Mouse (Mus musculus) CD4-positive, CD25-positive, alpha-beta regulatory T cell, adult 4 months (primary cell): ENCODE data around the gene Acmsd. TPM values are rescaled to one million over a fixed set of nuclear protein-coding genes. Genes with fewer than 3 reads are reported as not detected.
A peak's percentile ranks its signal among the peaks of the same experiment; 100 is the strongest.
"Not testable (repeated sequence)": the region's sequence is repeated elsewhere in the genome, so short reads cannot be mapped to it uniquely, and the experiment has no call there.

Experiments
- ATAC-seq: one replicate; pipeline ENCODE4 v1.8.0; 2017
- polyA plus RNA-seq, 2 experiments: library from polyadenylated mRNA; unstranded; fragments of 100-300 nt; shearing (Covaris generic); gene quantifications; one replicate each; pipeline ENCODE4 v1.2.1; 2017

Gene Acmsd
- under 1 TPM in 1 of 2 experiments, not detected in 1; 0.34 TPM for polyA plus RNA-seq

DNA sequence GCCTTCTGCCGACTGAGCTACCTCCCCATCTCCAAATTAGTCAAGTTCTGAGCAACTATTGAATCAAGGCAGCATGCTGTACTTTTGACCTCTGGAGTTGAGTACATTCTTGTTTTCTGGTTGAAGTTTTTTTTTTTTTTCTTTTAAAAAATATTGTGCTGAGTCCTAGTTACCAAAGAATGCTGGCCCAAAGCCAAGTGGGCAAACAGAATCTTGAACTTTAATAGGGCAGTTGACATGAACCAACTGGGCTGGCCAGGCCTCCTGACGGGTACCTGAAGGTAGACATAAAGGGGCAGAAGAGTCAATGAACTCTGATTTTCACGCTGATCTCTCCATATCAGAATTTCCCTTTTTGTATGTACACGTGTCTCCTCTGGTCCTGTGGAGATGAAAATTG lies at the start of gene Acmsd:
Gene Acmsd, plus strand, starts transcription at position 318 of the 400 bp plus-strand sequence.
- no peak for ATAC-seq

DNA sequence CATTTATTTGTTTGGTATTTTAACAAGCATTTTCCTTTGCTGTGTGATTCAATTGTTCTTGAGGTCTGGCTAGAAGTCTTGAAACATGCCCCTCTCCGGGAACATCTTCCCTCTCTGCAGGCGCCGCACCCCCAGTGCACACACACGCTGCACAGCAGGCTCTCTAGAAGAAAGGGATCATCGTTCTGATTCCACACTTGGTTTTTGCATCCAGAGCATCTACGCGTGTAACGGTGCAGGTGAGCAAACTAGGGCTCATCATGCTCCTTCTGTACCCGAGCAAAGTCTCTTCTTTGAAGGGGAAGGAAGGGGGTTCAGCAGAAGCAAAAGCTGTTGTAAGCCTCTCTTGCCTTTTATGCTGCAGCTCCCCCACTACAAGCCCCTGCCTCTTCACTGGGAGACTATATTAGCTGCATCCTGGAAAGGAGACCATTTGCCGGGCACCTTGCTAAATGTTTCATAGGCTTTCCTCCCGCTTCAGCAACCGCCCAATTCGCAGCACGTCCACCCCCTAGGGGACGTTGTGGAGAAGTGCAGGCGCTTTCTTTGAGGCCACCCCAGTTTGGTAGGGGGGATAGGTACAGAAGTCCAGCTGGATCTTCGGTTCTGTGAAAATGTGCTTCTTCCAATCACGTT lies 49.6 kb upstream of the Acmsd start, which contains the start of gene Tmem163:
Gene Tmem163, minus strand, starts transcription at position 51 of the 636 bp plus-strand sequence.
- peak; percentile 62 for ATAC-seq

DNA sequence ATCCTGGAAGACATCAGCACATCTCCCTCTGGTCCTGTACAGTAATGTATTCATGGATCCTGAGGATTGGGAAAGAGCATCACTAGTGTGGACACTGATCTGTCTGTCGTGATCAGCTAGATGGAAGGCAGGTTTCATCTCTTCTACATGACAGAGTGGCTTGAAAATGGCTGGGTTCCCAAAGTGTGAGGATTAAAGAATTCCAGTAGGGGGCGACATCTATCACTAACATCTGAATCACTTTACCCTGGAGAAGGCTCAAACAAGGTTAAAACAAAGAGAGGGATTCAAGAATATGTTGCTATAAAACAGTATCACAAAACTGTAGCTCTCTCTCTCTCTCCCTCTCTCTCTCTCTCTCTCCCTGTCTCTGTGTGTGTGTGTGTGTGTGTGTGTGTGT lies 32.7 kb upstream of the Acmsd start:
- no peak for ATAC-seq

DNA sequence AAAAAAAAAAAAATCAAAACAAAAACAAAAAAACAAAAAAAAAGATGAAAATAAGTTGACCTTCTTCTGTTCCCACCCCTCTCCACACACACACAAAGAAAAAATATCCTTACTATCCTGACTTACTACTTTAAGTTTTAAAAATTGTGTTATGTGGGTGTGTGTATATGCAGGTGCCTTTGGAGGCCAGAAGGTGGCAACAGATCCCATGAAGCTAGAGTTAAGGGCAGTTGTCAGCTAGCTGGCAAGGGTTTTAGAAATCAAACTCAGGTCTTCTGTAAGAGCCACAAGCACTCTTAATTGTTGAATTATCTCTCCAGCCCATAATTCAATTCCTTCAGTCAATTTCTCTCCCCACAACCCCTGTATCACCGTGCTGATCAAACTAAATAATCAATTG lies 27.0 kb upstream of the Acmsd start:
- ATAC-seq = no peak

DNA sequence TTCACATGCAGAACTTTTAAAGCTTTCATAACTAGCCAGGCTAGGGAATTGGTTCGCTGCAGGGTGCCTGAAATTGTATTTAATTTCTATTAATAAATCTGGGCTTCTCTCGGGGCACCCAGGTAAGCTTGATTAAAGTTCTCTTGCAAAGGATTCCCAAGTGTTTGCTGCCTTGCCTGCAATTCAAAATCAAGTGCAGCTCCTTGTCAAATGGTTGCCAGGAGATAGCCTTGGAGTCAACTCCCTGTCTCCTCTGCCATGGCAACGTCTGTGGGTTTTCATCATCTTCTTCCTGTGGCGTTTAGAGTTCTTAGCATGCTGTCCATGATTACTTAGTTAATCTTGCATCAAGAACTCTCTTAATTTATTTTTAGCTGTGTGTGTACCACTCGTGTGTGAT lies 22.9 kb upstream of the Acmsd start:
- no peak for ATAC-seq

DNA sequence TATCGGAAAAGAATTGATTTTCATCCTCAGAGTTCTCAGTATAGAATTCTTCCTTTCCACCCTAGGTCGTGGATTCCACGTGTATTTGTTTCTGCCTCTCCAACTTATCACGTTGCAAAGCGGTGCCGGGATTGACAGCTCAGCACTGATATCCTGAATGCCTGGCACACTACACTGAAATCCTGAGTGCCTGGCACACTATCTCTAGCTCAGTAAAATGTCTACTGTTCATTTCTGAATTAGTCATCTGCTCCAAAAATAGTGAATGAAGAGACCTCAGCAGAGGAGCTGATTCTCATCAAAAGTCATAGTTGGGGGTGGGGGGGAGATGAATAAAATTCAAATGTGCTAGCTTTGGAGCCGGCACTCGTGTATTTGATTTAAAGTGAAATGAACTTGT lies 12.8 kb upstream of the Acmsd start:
- ATAC-seq = no peak

DNA sequence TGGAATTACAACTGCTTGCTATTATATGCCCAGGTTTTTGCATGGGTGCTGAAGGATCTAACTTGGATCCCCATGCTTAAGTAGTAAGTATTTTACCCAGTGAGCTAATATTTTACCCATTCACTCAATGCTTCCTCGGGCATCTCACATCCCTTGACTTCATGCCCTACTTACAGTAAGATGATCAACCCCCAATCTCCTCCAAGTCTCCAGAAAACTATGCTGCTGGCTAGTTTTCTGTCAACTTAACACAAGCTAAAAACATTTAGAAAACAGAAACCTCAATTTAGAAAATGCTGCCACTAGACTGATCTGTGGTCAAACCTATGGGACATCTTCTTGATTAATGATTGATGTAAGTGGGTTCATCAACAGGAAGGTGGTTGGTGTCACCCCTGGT lies 10.9 kb upstream of the Acmsd start:
- no peak for ATAC-seq

DNA sequence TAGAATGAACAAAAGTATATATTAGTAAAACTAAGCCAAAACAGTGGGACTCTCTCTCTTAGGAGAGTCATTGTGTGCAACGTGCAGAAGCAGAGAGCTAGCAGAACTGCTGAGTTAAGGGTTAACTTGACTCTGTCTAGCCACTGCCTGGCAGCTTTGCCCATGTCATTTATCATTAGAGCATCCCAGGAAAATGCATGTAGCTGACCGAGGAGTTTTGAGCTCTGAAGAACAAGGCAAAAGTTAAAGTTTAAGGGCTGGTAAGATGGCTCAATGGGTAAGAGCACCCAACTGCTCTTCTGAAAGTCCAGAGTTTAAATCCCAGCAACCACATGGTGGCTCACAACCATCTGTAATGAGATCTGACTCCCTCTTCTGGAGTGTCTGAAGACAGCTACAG lies 5.6 kb upstream of the Acmsd start:
- no peak for ATAC-seq

DNA sequence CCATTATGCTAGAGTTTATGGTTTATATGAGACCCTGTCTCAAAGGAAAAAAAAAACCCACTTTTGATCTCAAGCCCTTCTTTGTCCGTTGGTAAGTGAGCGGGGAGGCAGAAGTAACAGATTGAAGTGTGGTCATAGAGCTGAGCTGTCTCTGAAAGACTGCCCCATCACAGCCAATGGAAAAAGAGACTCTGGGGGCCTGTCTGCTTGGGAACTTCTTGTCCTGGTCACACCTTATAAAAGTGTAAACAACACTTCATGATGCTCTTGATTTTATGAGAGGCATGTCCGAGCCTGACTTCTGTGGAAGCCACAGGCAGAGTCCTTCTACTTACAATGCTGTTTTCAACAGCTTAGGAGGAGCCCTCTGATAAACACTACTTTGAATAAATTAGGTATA lies 1.9 kb downstream of the Acmsd start:
- no peak for ATAC-seq

DNA sequence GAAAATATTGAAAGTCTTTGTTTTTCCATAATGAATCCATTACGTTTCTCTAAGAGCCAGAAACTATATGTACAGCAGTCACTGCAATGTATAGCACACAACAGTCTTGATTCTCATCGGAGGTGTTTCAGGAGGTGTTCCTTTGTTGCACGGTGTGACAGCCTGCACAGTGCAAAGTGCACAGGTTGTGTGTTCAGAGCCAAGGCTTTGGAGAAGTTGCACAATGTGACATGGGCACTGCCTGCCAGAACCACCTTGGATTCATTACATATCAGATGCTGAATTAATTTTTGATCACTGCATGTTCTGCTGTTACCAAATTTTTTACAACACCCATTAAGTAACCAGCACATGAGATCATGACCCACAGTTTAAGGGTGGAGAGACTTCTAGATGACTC lies 3.2 kb downstream of the Acmsd start:
- no peak for ATAC-seq

DNA sequence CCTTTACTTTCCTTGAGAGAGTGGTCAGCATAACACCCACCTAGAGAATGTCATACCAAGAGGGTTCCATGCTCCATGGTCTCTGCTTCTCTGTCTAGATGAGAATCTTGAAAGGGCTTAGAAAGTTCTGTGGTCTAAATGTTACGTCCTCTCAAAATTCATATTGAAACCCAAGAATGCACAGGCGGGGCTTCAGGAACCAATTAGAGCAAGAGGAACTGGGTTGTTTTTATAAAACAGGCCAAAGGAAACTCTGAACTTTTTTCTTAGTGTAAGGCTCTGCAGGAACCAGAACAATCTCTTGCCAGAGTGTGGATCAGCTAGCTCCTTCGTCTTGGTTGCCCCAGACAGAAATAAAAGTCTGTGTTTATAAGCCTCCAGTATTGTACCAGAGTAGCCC lies 3.6 kb downstream of the Acmsd start:
- peak; percentile 75 for ATAC-seq

DNA sequence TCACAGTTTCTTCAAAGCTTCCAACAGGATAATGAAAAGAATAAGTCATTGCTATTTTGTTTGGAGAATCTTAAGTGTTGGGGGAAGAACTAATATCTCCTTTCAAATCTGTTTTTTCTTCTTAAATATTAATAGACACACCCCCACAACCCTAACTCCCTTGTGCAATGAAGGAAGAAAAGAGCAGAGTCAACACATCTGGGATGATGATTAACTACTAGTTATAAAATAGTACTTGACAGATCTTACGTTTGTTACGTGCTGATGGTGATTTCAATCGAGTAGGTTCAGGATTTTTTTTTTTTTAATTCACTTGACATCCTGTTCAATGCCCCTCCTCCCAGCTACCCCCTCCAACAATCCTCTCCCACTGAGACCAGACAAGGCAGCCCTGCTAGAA lies 6.1 kb downstream of the Acmsd start:
- ATAC-seq = no peak

DNA sequence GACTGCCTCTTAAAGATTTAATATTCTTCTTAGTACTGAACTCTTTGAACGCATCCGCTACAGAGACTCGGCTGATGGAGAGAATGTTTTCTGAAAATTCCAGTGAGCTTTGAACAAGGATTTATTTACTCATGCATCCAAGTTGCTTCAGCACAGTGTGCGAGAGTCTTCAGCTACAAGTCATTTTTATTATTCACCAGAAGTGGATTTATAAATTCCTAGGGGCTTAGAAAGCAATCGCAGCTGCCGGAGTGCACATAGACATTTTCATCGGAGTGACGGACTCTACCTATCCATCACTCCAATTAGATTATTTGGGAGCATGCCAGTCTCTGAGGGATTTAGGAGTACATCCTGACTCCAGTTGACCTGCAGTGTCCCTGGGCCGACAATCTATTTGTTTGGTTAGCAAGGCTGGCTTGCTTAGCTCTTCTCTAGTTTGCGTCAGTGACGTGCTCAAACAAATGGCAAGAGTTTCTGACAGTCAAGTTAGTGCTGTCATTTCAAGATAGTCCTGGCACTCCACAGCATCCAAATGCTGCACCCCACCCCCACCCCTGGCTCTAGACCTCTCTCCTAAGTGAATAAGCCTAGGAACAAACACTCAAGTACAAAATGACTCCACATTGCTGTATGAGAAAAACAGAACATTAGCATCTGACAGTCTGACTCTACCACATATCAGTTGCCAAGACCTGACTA lies 21.3 kb downstream of the Acmsd start:
- ATAC-seq = no peak

DNA sequence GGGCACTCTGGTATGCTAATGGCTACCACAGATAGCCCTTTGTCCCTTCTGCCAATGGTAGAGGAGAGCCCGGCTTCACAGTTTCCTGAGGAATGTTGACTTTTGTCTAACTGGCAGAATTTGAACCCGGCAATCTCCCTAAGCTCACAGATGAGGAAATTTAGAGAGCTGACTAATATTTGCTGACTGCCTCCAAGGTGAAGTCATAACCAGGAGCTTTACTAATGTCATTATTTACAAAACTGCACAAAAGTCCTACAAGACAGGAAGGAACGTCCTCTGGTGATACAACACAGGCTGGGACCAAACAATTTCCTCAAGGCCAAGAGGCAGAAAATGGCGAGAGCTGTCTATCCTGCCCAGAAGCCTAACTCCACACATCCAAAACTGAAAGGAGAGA lies 26.6 kb downstream of the Acmsd start:
- no peak for ATAC-seq

DNA sequence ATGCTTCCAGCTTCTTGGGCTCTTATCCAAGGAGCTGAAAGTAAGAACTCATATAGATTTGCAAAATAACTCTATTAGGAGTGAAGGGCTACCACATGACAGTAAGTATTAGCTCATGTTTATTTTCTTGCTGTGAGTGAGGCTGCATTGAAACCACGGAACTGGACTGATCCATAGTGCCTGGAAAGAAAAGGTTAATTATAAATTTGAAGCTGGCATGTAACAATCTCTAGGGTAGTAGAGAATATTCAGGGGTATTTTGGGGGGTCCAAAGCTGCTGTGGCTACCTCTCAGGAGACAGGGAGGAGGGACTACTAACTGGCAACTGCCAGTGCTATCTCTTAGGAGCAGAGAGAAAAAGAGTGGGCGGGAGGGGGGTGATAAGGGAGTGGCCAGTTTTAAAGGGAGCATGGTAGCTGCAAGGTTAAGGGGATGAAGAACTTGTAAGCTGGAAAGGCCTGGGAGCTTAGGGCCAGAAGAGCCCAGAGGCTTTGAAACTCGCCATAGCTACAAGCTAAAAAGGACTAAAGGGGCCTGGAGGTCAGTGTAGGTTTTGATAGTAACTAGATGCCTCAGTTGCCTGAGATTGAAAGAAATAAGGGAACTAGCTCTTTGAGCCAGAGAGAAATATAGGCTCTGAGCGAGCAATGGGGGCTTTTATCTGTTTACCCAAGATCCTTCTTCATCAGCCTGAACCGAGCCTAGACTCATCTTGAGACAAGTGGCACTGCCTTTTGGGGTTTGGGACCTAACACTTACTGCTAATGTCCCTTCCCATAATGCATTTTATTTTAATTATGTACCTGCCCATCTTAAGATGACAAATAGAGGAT lies 27.3 kb downstream of the Acmsd start:
- no peak for ATAC-seq

DNA sequence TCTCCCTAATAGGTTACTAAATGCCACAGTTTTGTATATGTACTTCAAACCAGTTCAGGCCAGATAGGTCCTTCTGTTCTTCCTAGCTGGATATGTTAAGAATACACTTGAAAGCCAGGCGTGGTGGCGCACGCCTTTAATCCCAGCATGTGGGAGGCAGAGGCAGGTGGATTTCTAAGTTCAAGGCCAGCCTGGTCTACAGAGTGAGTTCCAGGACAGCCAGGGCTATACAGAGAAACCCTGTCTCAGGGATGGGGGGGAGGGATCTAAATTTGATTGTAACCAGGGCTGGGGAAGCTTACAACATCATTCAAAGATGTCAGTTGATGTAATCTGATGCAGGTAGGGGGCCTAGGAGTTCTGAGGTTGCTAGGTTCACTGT lies 27.9 kb downstream of the Acmsd start:
- not testable (repeated sequence) for ATAC-seq

DNA sequence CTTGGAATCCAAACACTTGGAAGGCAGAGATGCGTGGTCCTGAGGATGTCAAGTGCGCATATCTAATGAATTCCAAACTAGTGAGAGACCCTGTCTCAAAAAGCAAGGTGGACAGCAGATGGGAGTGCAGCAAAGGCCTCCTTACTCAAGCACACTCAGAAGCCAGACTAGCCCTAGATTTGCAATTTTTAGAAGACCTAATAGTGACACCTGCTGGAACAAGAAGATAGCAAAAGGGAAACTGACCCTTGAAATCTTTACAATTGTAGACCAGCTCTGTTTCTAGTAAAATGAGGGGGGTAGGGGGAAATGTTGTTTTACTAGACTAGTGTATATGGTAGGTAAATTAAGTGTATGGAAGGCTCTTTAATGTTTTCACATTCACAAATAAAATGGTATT lies 36.3 kb downstream of the Acmsd start:
- ATAC-seq = no peak

DNA sequence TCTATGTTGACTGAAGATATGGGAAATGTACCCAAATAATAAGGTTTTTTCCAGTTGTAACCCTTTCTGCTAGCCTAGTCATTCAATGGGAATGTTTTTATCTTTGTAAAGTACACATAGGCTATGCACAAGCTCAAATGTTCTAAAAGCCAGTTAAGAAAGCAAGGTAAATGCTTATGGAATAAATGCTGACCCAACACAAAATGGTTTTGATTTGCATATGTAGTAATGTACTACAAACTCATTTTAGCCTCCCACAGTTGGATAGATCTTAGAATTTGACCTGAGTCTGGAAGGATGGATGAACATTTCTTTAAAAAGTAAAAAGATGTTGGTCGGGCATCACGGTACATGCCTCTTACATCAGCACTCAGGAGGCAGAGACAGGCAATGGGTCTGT lies 37.5 kb downstream of the Acmsd start:
- no peak for ATAC-seq

DNA sequence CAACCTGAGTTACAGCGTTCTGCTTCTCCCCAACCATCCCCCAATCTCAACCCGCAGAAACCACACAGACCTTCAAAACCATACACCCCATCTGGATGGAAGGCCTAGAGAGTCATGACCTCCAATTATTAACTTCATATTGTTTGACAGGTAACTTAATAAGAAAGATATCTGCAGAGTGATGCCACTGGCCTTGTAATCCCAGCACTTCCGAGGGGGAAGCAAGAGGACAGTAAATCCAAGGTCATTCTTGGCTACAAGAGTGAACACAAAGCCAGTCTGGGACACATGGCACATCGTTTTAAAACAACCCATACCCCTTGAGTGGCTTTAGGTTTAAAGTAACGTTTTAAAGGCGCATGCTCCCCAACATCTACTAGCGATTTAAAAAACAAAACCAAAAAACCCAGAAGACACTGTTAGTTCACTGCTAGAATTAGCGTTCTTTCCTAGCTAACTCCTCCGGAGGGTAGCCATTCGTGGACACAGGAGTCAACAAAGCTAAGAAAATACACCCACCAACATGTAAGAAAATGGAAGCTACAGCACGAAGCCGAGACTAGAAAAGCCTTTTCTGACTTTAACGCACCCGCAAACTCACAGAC lies 44.1 kb downstream of the Acmsd start:
- peak; percentile 22 for ATAC-seq

DNA sequence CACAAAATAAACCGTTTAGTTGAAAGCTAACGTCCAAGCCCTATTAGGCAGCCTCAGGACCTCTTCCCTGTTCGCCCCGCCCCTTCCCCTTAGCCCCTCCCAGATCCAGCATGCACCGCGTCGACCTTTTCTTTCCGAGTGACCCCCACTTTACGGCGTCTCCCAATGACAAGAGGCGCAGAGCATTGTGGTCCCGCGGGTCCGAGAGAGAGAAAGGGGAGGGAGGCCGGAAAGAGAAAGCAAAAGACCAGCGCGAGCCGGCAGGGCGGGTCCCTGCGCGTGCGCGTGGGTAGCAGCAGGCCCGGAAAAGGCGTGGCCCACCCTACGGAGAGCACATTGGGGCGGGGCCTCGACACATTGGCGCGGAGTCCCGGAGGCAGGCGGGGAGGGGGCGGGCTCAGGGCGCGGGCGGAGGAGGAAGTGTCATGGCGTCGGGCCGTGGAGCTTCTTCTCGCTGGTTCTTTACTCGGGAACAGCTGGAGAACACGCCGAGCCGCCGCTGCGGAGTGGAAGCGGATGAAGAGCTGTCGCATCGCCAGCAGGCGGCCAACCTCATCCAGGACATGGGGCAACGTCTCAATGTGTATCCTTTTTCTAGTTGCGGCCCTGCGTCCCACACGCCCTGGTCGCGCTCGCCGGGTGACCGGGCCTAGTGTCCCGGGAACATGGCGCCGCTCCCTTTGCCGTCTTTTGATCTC lies 44.7 kb downstream of the Acmsd start, which contains the start of gene Ccnt2:
Gene Ccnt2, plus strand, starts transcription at position 362 of the 698 bp plus-strand sequence.
- peak; percentile 93 for ATAC-seq

DNA sequence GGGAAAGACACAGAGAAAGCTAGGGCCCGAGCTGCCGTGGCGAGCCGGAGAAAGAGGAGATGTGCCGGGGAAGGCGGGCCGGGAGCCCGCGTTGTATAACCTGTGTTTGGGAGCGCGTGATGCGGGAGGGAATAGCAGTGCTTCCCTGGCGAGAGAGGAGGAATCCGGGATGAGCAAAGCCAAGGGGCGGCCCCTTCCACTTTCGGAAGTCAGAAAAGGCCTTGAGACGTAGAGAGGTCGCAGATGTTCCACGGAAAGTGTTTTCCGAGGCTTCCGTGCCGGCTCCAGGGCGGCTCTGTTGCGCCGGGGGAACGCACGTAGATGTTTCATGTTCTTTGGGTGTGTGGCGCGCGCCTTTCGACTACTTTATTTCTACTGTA lies 45.3 kb downstream of the Acmsd start:
- ATAC-seq = no peak

DNA sequence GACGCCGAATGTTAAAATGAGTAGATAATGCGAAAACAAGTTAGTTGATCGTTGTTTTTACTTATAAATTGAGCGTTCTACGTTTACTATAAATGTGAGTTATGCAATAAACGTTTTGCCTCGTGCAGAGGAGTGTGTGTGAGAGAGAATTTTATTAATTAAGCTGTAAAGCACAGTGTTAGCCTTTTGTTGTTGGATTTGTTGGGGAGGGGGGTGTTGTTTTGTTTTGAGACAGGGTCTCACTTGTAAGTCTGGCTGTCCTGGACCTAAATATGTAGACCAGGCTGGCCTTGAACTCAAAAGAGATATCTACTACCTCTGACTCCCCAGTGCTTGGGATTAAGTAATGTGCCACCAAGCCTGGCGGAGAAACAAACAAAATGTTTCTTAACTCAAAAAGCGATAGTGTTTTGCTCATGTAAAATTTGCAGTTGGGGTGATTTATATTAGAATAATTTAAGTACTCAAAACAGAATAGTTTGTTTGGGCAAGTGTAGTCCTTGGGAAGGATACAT lies 46.0 kb downstream of the Acmsd start:
- ATAC-seq = no peak
